Mouse (Mus musculus) hindbrain, postnatal 0 days (tissue): ENCODE measurements around the gene Nav3. TPM values are rescaled to one million over a fixed set of nuclear protein-coding genes. Genes with fewer than 3 reads are reported as not detected.
"Not testable (repeated sequence)": the region's sequence is repeated elsewhere in the genome, so short reads cannot be mapped to it uniquely, and the experiment has no call there.

Experiments used
- ATAC-seq: fragments of 200-750 bp; cut with Nextera tagmentation; 2 replicates; pipeline ENCODE4 v1.8.0; 2017; ENCODE audit warnings: mild to moderate bottlenecking, moderate TSS enrichment, moderate library complexity
- DNase-seq: peaks from one replicate; pipeline ENCODE4 v3.0.0-alpha.2; 2015; ENCODE audit warnings: low spot score
- H3K27ac ChIP-seq: fragments of 300-500 bp; sonication (generic); 2 replicates; pipeline ENCODE4 v1.5.1; 2014; ENCODE audit warnings: mild to moderate bottlenecking
- H3K27me3 ChIP-seq: fragments of 300-500 bp; sonication (generic); 2 replicates; pipeline ENCODE4 v1.6.1; 2014; ENCODE audit warnings: low read length, mixed read lengths; ENCODE audit not compliant: insufficient read depth
- H3K36me3 ChIP-seq: fragments of 300-500 bp; sonication (generic); 2 replicates; pipeline ENCODE4 v1.6.1; 2014; ENCODE audit warnings: low read length, mixed read lengths; ENCODE audit not compliant: insufficient read depth
- H3K4me1 ChIP-seq: fragments of 300-500 bp; sonication (generic); 2 replicates; pipeline ENCODE4 v1.6.1; 2014; ENCODE audit warnings: antibody characterized with exemption, low read length, mixed read lengths; ENCODE audit not compliant: insufficient read depth
- H3K4me2 ChIP-seq: fragments of 300-500 bp; sonication (generic); 2 replicates; pipeline ENCODE4 v1.6.1; 2014; ENCODE audit warnings: low read depth, mild to moderate bottlenecking, low read length, moderate library complexity, mixed read lengths
- H3K4me3 ChIP-seq: fragments of 300-500 bp; sonication (generic); 2 replicates; pipeline ENCODE4 v1.5.1; 2014; ENCODE audit warnings: low read length
- H3K9ac ChIP-seq: fragments of 300-500 bp; sonication (generic); replicated peaks from 2 replicates; pipeline ENCODE4 v1.6.1; 2014; ENCODE audit warnings: mild to moderate bottlenecking, low read length, moderate library complexity, mixed read lengths
- H3K9me3 ChIP-seq: fragments of 300-500 bp; sonication (generic); 2 replicates; pipeline ENCODE4 v1.6.1; 2016; ENCODE audit warnings: low read length, mixed read lengths
- CTCF ChIP-seq: IDR thresholded peaks from 2 replicates; pipeline ENCODE4 v1.5.1; 2016; ENCODE audit warnings: antibody characterized with exemption, control low read depth, low read depth
- WGBS: fragments of 180-500 bp; shearing (Covaris S2); extraction: QIAGEN DNeasy Blood & Tissue Kit; methylation state at CpG from one replicate; pipeline ENCODE4 v1.1.7; 2014; 5-methylcytosine and 5-hydroxymethylcytosine counted together
- polyA plus RNA-seq: library from polyadenylated mRNA; unstranded; fragments of >200 nt; fragmentation: Nextera tagmentation; extraction: Ambion mirVana; gene quantifications from 2 replicates; pipeline ENCODE4 v1.2.1, GENCODE M21; 2015
- total RNA-seq: library from RNA; depleted of rRNA; stranded (reverse); fragments of >200 nt; gene quantifications from 2 replicates; pipeline ENCODE4 v1.2.3, GENCODE M21; 2014

Gene Nav3
- total and polyA plus RNA-seq, 2 experiments from 2014 or later, result 18.2 to 98.1 TPM

- 41% methylated on average over 5 of the region's 5 CpGs for WGBS
- H3K4me2 ChIP-seq, result no peak overlapping the region
- no peaks in the 10 kb centered on the region for H3K36me3 ChIP-seq
- H3K4me1 ChIP-seq, result no peaks in the 10 kb centered on the region
- H3K9me3 ChIP-seq, result no peaks in the 10 kb centered on the region
- H3K27me3 ChIP-seq, result no peaks in the 10 kb centered on the region
- ATAC-seq, result no peak
- no peak overlapping the region for H3K27ac ChIP-seq
- DNase-seq, result no peak
- no peak for TF ChIP-seq CTCF
- H3K9ac ChIP-seq, result no peak overlapping the region
- no peak overlapping the region for H3K4me3 ChIP-seq
Observed at GRCm38 (mm10) chr10:110417003-110417402, 39.0 kb downstream of the Nav3 start.

GRCm38 (mm10) chr10:110415624-110416023 lies 40.4 kb downstream of the Nav3 start:
- Histone ChIP-seq H3K36me3 (no peaks in the 10 kb centered on the region), H3K27ac (no peak overlapping the region), H3K4me1 (no peaks in the 10 kb centered on the region), H3K27me3 (no peaks in the 10 kb centered on the region), H3K9me3 (no peaks in the 10 kb centered on the region), H3K4me3 (no peak overlapping the region), H3K9ac (no peak overlapping the region), H3K4me2 (no peak overlapping the region)
- TF ChIP-seq CTCF, result no peak
- DNase-seq (no peak), ATAC-seq (peak; percentile 55)
- 29% methylated on average over 3 of the region's 3 CpGs for WGBS

GRCm38 (mm10) chr10:110413281-110413897 lies 42.6 kb downstream of the Nav3 start:
- H3K36me3 ChIP-seq, result no peaks in the 10 kb centered on the region
- no peak overlapping the region for H3K9ac ChIP-seq
- WGBS, result 69% methylated on average over 11 of the region's 11 CpGs
- no peaks in the 10 kb centered on the region for H3K9me3 ChIP-seq
- H3K4me2 ChIP-seq, result no peak overlapping the region
- no peaks in the 10 kb centered on the region for H3K27me3 ChIP-seq
- no peak overlapping the region for H3K27ac ChIP-seq
- DNase-seq (no peak), ATAC-seq (no peak)
- no peak for TF ChIP-seq CTCF
- H3K4me3 ChIP-seq, result no peak overlapping the region
- H3K4me1 ChIP-seq, result no peaks in the 10 kb centered on the region

- Histone ChIP-seq H3K4me3 (no peak overlapping the region), H3K27ac (no peak overlapping the region), H3K9ac (no peak overlapping the region), H3K27me3 (no peaks in the 10 kb centered on the region), H3K4me1 (no peaks in the 10 kb centered on the region), H3K9me3 (no peaks in the 10 kb centered on the region), H3K36me3 (no peaks in the 10 kb centered on the region), H3K4me2 (no peak overlapping the region)
- no peak for TF ChIP-seq CTCF
- ATAC-seq (no peak), DNase-seq (no peak)
- WGBS, result 96% methylated on average over 2 of the region's 2 CpGs
Observed at GRCm38 (mm10) chr10:110402950-110403349, 53.1 kb downstream of the Nav3 start.

- H3K36me3 ChIP-seq, result no peaks in the 10 kb centered on the region
- no peak overlapping the region for H3K27ac ChIP-seq
- no peak overlapping the region for H3K4me2 ChIP-seq
- no peaks in the 10 kb centered on the region for H3K27me3 ChIP-seq
- H3K4me3 ChIP-seq, result no peak overlapping the region
- no peaks in the 10 kb centered on the region for H3K9me3 ChIP-seq
- no peak overlapping the region for H3K9ac ChIP-seq
- no peak for DNase-seq
- WGBS, result 78% methylated on average over 6 of the region's 6 CpGs
- no peak for TF ChIP-seq CTCF
- H3K4me1 ChIP-seq, result no peaks in the 10 kb centered on the region
- ATAC-seq, result no peak
Observed at GRCm38 (mm10) chr10:110400642-110401041, 55.4 kb downstream of the Nav3 start.

- H3K9ac ChIP-seq, result no peak overlapping the region
- no peaks in the 10 kb centered on the region for H3K4me1 ChIP-seq
- no peaks in the 10 kb centered on the region for H3K9me3 ChIP-seq
- no peak overlapping the region for H3K4me3 ChIP-seq
- DNase-seq (no peak), ATAC-seq (no peak)
- no peaks in the 10 kb centered on the region for H3K36me3 ChIP-seq
- H3K4me2 ChIP-seq, result no peak overlapping the region
- no peak overlapping the region for H3K27ac ChIP-seq
- 87% methylated on average over 3 of the region's 3 CpGs for WGBS
- H3K27me3 ChIP-seq, result no peaks in the 10 kb centered on the region
- no peak for TF ChIP-seq CTCF
Observed at GRCm38 (mm10) chr10:110398643-110399042, 57.4 kb downstream of the Nav3 start.

GRCm38 (mm10) chr10:110386476-110387197 lies 69.4 kb downstream of the Nav3 start:
- Histone ChIP-seq H3K27me3 (no peaks in the 10 kb centered on the region), H3K9ac (no peak overlapping the region), H3K27ac (no peak overlapping the region), H3K4me1 (no peaks in the 10 kb centered on the region), H3K9me3 (no peaks in the 10 kb centered on the region), H3K36me3 (no peaks in the 10 kb centered on the region), H3K4me2 (no peak overlapping the region), H3K4me3 (no peak overlapping the region)
- DNase-seq (no peak), ATAC-seq (no peak)
- no peak for TF ChIP-seq CTCF
- WGBS, result 96% methylated on average over 6 of the region's 6 CpGs

GRCm38 (mm10) chr10:110383506-110384229 lies 72.3 kb downstream of the Nav3 start:
- H3K9me3 ChIP-seq, H3K27me3 ChIP-seq, H3K27ac ChIP-seq, H3K4me2 ChIP-seq, H3K4me1 ChIP-seq, H3K9ac ChIP-seq, DNase-seq, H3K4me3 ChIP-seq, ATAC-seq, H3K36me3 ChIP-seq: not testable (repeated sequence)
- WGBS, result 47% methylated on average over 5 of the region's 5 CpGs
